Mouse (Mus musculus): Measurements from ENCODE around the gene Susd6.
"Not testable (repeated sequence)": the region's sequence is repeated elsewhere in the genome, so short reads cannot be mapped to it uniquely, and the experiment has no call there.

Gene Susd6

GRCm38 (mm10) chr12:80811646-80812509 is 21.6 kb downstream of the Susd6 start:
- DNase-seq (ENCODE audit: extremely low read depth, low read depth, low spot score) = no peak

- DNase-seq (ENCODE audit: extremely low read depth, low read depth, low spot score) = no peak
These were observed 22.2 kb downstream of the Susd6 start for GRCm38 (mm10) chr12:80812510-80812820.

- DNase-seq (ENCODE audit: extremely low read depth, low read depth, low spot score) = no peak
These were observed 23.1 kb downstream of the Susd6 start for GRCm38 (mm10) chr12:80813456-80813855.

GRCm38 (mm10) chr12:80813872-80814271 is 23.6 kb downstream of the Susd6 start:
- no peak for DNase-seq (ENCODE audit: extremely low read depth, low read depth, low spot score)

- DNase-seq (ENCODE audit: extremely low read depth, low read depth, low spot score) = no peak
These were observed 24.2 kb downstream of the Susd6 start for GRCm38 (mm10) chr12:80814529-80814928.

- DNase-seq (ENCODE audit: extremely low read depth, low read depth, low spot score) = no peak
These were observed 25.0 kb downstream of the Susd6 start for GRCm38 (mm10) chr12:80815298-80815697.

GRCm38 (mm10) chr12:80815893-80816292 is 25.6 kb downstream of the Susd6 start:
- DNase-seq (ENCODE audit: extremely low read depth, low read depth, low spot score) = no peak

GRCm38 (mm10) chr12:80816380-80817086 is 26.2 kb downstream of the Susd6 start:
- DNase-seq (ENCODE audit: extremely low read depth, low read depth, low spot score) = no peak

- no peak for DNase-seq (ENCODE audit: extremely low read depth, low read depth, low spot score)
These were observed 27.5 kb downstream of the Susd6 start for GRCm38 (mm10) chr12:80817697-80818235.

- DNase-seq (ENCODE audit: extremely low read depth, low read depth, low spot score) = not testable (repeated sequence)
These were observed 28.7 kb downstream of the Susd6 start for GRCm38 (mm10) chr12:80819020-80819419.

GRCm38 (mm10) chr12:80821312-80822007 is 31.1 kb downstream of the Susd6 start:
- DNase-seq (ENCODE audit: extremely low read depth, low read depth, low spot score) = no peak

GRCm38 (mm10) chr12:80822533-80822932 is 32.2 kb downstream of the Susd6 start:
- no peak for DNase-seq (ENCODE audit: extremely low read depth, low read depth, low spot score)

- DNase-seq (ENCODE audit: extremely low read depth, low read depth, low spot score) = no peak
These were observed 33.9 kb downstream of the Susd6 start for GRCm38 (mm10) chr12:80824202-80824601.

GRCm38 (mm10) chr12:80826423-80826822 is 36.1 kb downstream of the Susd6 start:
- DNase-seq (ENCODE audit: extremely low read depth, low read depth, low spot score) = no peak

GRCm38 (mm10) chr12:80827464-80828015 is 37.2 kb downstream of the Susd6 start:
- no peak for DNase-seq (ENCODE audit: extremely low read depth, low read depth, low spot score)

GRCm38 (mm10) chr12:80828020-80828419 is 37.7 kb downstream of the Susd6 start:
- no peak for DNase-seq (ENCODE audit: extremely low read depth, low read depth, low spot score)

- no peak for DNase-seq (ENCODE audit: extremely low read depth, low read depth, low spot score)
These were observed 38.6 kb downstream of the Susd6 start for GRCm38 (mm10) chr12:80828951-80829350.

GRCm38 (mm10) chr12:80830211-80830610 is 39.9 kb downstream of the Susd6 start:
- no peak for DNase-seq (ENCODE audit: extremely low read depth, low read depth, low spot score)

GRCm38 (mm10) chr12:80830820-80831219 is 40.5 kb downstream of the Susd6 start:
- DNase-seq (ENCODE audit: extremely low read depth, low read depth, low spot score) = no peak

- DNase-seq (ENCODE audit: extremely low read depth, low read depth, low spot score) = no peak
These were observed 42.0 kb downstream of the Susd6 start for GRCm38 (mm10) chr12:80832313-80832712.

GRCm38 (mm10) chr12:80833541-80833940 is 43.2 kb downstream of the Susd6 start:
- DNase-seq (ENCODE audit: extremely low read depth, low read depth, low spot score) = no peak

Data from fat pad, adult 2 months (tissue).